Mouse (Mus musculus) hindbrain, embryonic 14.5 days (tissue): Measurements from ENCODE around the gene Hdac11. TPM values are rescaled to one million over a fixed set of nuclear protein-coding genes. Genes with fewer than 3 reads are reported as not detected.

Experiments
- ATAC-seq: fragments of 200-750 bp; cut with Nextera tagmentation; 2 replicates; pipeline ENCODE4 v1.8.0; 2017; ENCODE audit warnings: moderate number of reproducible peaks, mild to moderate bottlenecking, moderate TSS enrichment, moderate library complexity; ENCODE audit not compliant: low FRiP score
- DNase-seq: peaks from one replicate; pipeline ENCODE4 v3.0.0-alpha.2; 2015; ENCODE audit warnings: low spot score
- H3K27ac ChIP-seq: fragments of 300-500 bp; sonication (generic); 2 replicates; pipeline ENCODE4 v1.5.1; 2014; ENCODE audit warnings: mild to moderate bottlenecking, moderate library complexity
- H3K27me3 ChIP-seq: fragments of 300-500 bp; sonication (generic); 2 replicates; pipeline ENCODE4 v1.6.1; 2014; ENCODE audit warnings: mild to moderate bottlenecking, low read length, mixed read lengths; ENCODE audit not compliant: control insufficient read depth, insufficient read depth
- H3K36me3 ChIP-seq: fragments of 300-500 bp; sonication (generic); replicated peaks from 2 replicates; pipeline ENCODE4 v1.6.1; 2014; ENCODE audit not compliant: control insufficient read depth, insufficient read depth
- H3K4me1 ChIP-seq: fragments of 300-500 bp; sonication (generic); replicated peaks from 2 replicates; pipeline ENCODE4 v1.6.1; 2014; ENCODE audit warnings: antibody characterized with exemption, low read length, mixed read lengths; ENCODE audit not compliant: control insufficient read depth, insufficient read depth
- H3K4me2 ChIP-seq: fragments of 300-500 bp; sonication (generic); replicated peaks from 2 replicates; pipeline ENCODE4 v1.6.1; 2014; ENCODE audit warnings: mild to moderate bottlenecking, moderate library complexity
- H3K4me3 ChIP-seq: fragments of 300-500 bp; sonication (generic); replicated peaks from 2 replicates; pipeline ENCODE4 v1.5.1; 2014; ENCODE audit warnings: mild to moderate bottlenecking, low read length
- H3K9ac ChIP-seq: fragments of 300-500 bp; sonication (generic); 2 replicates; pipeline ENCODE4 v1.6.1; 2014
- H3K9me3 ChIP-seq: fragments of 300-500 bp; sonication (generic); 2 replicates; pipeline ENCODE4 v1.6.1; 2016; ENCODE audit warnings: low read length; ENCODE audit not compliant: control insufficient read depth
- WGBS: fragments of 180-500 bp; shearing (Covaris S2); extraction: QIAGEN DNeasy Blood & Tissue Kit; methylation state at CpG from one replicate; pipeline ENCODE4 v1.1.7; 2014; 5-methylcytosine and 5-hydroxymethylcytosine counted together
- polyA plus RNA-seq: library from polyadenylated mRNA; unstranded; fragments of >200 nt; fragmentation: Nextera tagmentation; extraction: Ambion mirVana; gene quantifications from 2 replicates; pipeline ENCODE4 v1.2.1, GENCODE M21; 2014

Hdac11 gene
- polyA plus RNA-seq, 1 experiment from 2014 or later = 42.7 TPM

DNA sequence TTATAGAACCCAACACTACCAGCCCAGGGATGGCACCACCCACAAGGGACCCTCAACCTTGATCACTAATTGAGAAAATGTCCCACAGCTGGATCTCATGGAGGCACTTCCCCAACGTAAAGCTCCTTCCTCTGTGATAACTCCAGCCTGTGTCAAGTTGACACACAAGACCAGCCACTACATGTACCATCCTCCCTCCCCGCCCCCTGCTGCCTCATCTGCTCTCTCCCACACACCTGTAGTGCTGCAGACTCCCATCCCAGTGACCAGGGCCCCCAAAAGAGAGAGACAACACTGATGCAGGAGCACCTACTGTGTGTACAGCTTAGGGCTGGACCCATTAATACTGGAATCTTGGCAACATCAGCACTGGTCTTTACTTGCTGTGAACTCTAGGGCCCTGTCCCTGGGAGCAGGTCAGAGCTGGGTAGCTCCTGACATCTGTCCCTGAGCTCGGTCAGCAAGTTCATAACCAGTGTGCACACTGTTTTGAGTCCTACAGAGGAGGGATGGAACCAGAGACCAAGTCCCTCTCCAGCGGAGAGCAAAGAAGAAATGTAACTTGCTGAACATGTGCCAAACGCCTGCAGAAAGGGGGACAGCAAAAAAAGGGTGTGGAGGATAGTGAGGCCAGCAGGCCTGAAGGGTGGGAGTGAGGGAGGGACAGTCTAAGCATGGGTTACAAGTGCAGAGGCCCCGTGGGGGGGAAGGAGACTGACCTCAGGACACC, 5.2 kb downstream of the Hdac11 start:
- Histone ChIP-seq H3K4me2 (no peak overlapping the region), H3K9me3 (no peaks in the 10 kb centered on the region)
- no peak for ATAC-seq

DNA sequence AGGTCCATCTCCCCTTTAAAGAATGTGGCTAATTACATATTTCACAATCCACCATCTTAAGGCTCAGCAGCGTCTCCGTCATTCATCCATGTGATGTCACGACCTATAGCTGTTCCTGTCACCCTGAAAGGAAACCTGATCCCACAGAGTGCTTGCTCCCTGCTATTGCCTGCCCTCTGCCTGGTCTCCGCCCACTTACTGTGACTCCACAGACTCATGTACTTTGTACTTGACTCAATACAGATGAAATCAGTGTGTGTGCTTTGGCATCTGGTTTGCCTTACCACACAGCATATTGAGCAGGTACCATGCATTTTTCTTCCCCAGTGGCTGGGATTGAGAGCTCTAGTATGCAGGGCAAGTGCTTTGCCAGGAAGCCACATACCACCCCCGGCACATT, 5.8 kb downstream of the Hdac11 start:
- Histone ChIP-seq H3K4me1 (peaks cover 36% of the 10 kb centered on the region), H3K4me3 (no peak overlapping the region), H3K27ac (no peak overlapping the region), H3K9ac (no peak overlapping the region), H3K4me2 (no peak overlapping the region), H3K9me3 (no peaks in the 10 kb centered on the region), H3K27me3 (no peaks in the 10 kb centered on the region), H3K36me3 (peaks cover 19% of the 10 kb centered on the region; the same call in 1 of the 2 replicates)
- 96% methylated on average over 5 of the region's 5 CpGs for WGBS
- DNase-seq (no peak), ATAC-seq (no peak)

More for the DNA sequence above, 5.2 kb downstream of the Hdac11 start:
- H3K4me3 ChIP-seq = no peak overlapping the region
- no peaks in the 10 kb centered on the region for H3K27me3 ChIP-seq
- peaks cover 15% of the 10 kb centered on the region; the same call in 1 of the 2 replicates for H3K36me3 ChIP-seq
- peaks cover 40% of the 10 kb centered on the region for H3K4me1 ChIP-seq
- 81% methylated on average over 6 of the region's 6 CpGs for WGBS
- no peak overlapping the region for H3K9ac ChIP-seq
- no peak overlapping the region for H3K27ac ChIP-seq
- DNase-seq = no peak

DNA sequence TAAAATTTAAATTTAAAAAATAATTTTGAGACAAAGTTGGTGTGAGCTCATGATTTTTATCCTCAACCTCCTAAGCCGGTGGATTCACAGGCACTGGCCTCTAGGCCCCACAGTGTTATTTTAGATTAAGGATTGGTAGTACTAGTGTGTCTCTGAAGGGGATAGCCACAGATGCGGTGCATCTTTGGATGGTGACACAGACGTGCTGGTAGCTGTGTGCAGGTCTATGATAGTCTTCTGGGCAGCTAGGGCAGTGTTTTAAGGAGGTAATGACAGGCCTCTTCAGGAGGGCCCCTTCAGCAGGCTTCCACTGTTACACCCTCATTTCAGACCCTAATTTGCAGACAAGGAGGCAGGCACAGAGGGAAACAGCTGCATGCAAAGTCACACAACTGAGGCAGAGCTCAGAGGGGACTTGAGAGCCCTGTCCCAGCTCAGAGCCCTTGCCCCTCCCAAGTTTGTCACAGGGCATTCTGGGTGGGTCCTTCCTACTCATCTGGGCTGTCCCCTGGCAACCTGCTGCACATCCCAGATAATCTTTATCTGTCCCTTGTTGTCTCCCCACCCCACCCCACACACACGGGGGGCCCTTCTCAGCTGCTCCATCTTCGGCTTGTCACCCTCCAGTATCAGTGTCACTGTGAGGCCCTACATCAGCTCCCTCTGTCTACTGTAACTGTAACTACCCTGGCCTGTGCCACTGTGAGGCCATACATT, 6.9 kb downstream of the Hdac11 start:
- no peaks in the 10 kb centered on the region for H3K9me3 ChIP-seq
- no peak overlapping the region for H3K27ac ChIP-seq
- no peak overlapping the region for H3K9ac ChIP-seq
- no peak overlapping the region for H3K4me2 ChIP-seq
- DNase-seq (no peak), ATAC-seq (no peak)
- H3K4me1 ChIP-seq = peaks cover 26% of the 10 kb centered on the region
- 81% methylated on average over 5 of the region's 5 CpGs for WGBS
- H3K27me3 ChIP-seq = no peaks in the 10 kb centered on the region
- no peak overlapping the region for H3K4me3 ChIP-seq
- H3K36me3 ChIP-seq = peaks cover 21% of the 10 kb centered on the region; the same call in 1 of the 2 replicates

DNA sequence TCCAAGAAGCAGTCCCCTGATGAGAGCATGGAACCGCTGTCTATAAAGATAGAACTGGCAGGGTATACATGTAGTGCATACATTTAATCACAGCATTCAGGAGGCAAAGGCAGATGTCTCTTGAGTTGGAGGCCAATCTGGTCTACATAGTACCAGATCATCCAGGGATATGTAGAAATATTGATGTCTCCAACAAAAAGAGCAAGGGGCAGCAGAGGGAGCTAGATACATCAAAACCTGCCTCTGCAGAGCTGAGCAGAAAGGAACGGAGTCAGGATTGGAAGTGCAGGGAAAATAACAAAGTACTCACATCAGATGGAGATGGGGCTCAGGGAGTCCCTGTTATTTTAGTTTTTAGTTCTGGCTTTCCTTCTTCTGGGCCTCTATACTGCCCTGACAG, 8.1 kb downstream of the Hdac11 start:
- WGBS = 56% methylated on average over 2 of the region's 2 CpGs
- no peak overlapping the region for H3K9ac ChIP-seq
- H3K27me3 ChIP-seq = no peaks in the 10 kb centered on the region
- H3K4me2 ChIP-seq = no peak overlapping the region
- no peak overlapping the region for H3K27ac ChIP-seq
- DNase-seq (no peak), ATAC-seq (no peak)
- H3K9me3 ChIP-seq = no peaks in the 10 kb centered on the region
- peaks cover 13% of the 10 kb centered on the region for H3K4me1 ChIP-seq
- H3K4me3 ChIP-seq = no peak overlapping the region
- H3K36me3 ChIP-seq = peaks cover 29% of the 10 kb centered on the region

DNA sequence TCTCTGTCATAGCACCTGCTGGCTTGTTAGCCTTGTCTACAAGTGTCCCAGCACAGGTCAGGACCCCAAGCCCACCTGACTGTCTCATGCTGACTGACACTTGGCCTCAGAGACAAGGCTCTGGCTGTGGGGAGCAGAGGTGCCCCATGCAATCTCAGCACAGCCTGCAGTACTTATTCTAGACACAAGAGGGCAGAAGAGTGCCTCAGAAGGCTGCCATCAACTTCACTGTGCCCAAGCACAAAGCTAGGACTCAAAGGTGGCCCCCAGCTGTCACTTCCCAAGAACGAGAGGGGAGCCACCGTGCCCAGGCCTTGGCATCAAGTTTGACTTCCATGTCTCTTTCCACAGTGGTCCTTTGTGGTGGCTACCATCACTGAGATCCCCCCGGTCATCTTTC, 8.7 kb downstream of the Hdac11 start:
- Histone ChIP-seq H3K36me3 (peaks cover 35% of the 10 kb centered on the region), H3K9me3 (no peaks in the 10 kb centered on the region), H3K4me2 (no peak overlapping the region), H3K27me3 (no peaks in the 10 kb centered on the region), H3K27ac (no peak overlapping the region), H3K4me3 (no peak overlapping the region), H3K9ac (no peak overlapping the region), H3K4me1 (peaks cover 8% of the 10 kb centered on the region)
- WGBS = 31% methylated on average over 3 of the region's 3 CpGs
- ATAC-seq = peak; percentile 35; the same call in 1 of the 2 replicates
- peak; percentile 87 for DNase-seq

DNA sequence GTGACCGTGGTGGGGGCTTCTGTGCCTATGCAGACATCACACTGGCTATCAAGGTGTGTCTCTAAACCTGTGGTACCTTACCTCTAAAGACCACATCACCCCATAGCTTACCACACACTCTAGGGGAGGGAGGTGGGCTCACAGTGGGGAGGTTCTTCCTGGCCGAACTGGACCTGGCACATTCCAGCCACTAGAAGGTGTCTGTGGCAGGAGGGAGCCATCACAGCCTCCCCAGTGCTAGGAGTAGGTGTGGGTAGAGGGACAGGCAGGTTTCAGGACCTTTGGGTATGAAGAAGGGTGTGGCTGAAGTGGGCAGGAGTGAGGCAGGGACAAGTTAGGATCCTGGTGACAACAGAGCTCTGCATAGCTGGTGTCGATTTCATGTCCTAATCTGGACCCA, 11.4 kb downstream of the Hdac11 start:
- Histone ChIP-seq H3K4me2 (no peak overlapping the region), H3K4me3 (no peak overlapping the region), H3K4me1 (no peaks in the 10 kb centered on the region), H3K9ac (no peak overlapping the region), H3K27ac (no peak overlapping the region), H3K36me3 (peaks cover 61% of the 10 kb centered on the region), H3K27me3 (no peaks in the 10 kb centered on the region), H3K9me3 (no peaks in the 10 kb centered on the region)
- WGBS = 74% methylated on average over 3 of the region's 3 CpGs
- DNase-seq (no peak), ATAC-seq (no peak)

DNA sequence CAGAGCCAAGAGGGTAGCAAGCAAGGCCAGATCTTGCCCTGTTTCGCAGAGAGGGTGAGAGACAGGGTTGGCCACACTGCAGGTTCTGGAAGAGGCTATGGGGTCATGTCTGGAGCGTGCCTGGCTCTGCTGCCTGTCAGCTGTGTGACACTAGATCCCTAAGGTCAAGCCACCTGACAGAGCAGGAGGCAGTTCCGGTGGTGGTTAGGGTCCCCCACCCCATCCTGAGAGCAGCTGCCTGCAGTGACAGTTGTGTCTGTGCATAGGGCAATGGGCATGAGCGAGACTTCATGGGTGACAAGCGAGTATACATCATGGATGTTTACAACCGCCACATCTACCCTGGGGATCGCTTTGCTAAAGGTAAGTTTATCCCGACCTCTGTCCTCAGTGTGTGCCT, 12.7 kb downstream of the Hdac11 start:
- no peaks in the 10 kb centered on the region for H3K4me1 ChIP-seq
- no peak overlapping the region for H3K9ac ChIP-seq
- ATAC-seq = no peak
- no peak overlapping the region for H3K4me3 ChIP-seq
- H3K4me2 ChIP-seq = no peak overlapping the region
- 94% methylated on average over 8 of the region's 8 CpGs for WGBS
- H3K27ac ChIP-seq = no peak overlapping the region
- H3K27me3 ChIP-seq = no peaks in the 10 kb centered on the region
- no peak for DNase-seq
- peaks cover 72% of the 10 kb centered on the region for H3K36me3 ChIP-seq
- H3K9me3 ChIP-seq = no peaks in the 10 kb centered on the region

DNA sequence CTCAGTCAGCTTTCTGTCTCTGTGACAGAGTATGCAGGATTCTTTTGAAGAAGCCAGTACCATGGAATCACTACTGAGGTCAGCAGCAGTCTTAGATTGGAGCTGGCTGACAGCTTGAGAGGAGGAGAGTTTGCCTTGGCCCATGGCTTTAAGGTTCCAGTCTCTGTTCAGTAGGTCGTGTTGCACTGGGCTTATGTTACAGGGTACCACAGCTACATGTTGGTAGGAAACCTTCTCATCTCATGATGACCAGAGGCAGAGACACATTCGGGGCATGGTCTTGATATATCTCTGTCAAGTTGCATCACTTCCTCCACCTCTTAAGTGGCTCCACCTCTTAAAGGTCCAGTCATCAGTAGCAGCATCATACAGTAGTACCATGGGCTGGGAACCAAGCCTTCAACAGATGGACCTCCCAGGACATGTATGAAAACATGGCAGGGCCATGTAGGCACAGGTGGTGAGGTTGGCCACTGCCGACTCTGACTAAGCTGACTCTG, 15.0 kb downstream of the Hdac11 start:
- ATAC-seq (no peak), DNase-seq (no peak)
- H3K4me1 ChIP-seq = no peaks in the 10 kb centered on the region
- H3K36me3 ChIP-seq = peaks cover 66% of the 10 kb centered on the region
- H3K9me3 ChIP-seq = no peaks in the 10 kb centered on the region
- no peak overlapping the region for H3K4me3 ChIP-seq
- H3K9ac ChIP-seq = no peak overlapping the region
- no peaks in the 10 kb centered on the region for H3K27me3 ChIP-seq
- WGBS = 82% methylated on average over 3 of the region's 3 CpGs
- no peak overlapping the region for H3K27ac ChIP-seq
- H3K4me2 ChIP-seq = no peak overlapping the region

DNA sequence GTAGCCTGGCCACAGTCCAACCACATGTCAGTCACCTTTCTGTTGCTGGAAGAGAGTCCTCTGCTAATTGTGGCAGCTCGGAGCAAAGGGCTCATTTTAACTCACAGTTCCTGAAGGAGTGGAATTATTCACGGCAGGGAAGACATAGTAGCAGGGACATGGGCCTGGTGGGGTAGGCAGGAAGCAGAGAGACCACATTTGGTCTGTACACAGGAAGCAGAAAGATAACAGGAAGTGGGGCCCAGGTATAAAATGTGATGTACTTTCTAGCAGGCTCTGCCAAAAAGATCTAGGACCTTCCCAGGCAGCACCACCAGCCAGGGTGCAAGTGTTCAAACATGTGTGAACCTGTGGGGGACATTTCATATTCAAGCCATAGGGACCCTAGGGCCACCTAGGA, 15.9 kb downstream of the Hdac11 start:
- WGBS = 75% methylated on average over 2 of the region's 2 CpGs
- ATAC-seq = no peak
- Histone ChIP-seq H3K27me3 (no peaks in the 10 kb centered on the region), H3K4me1 (no peaks in the 10 kb centered on the region), H3K27ac (no peak overlapping the region), H3K9ac (no peak overlapping the region), H3K36me3 (peaks cover 59% of the 10 kb centered on the region), H3K9me3 (no peaks in the 10 kb centered on the region), H3K4me2 (no peak overlapping the region), H3K4me3 (no peak overlapping the region)
- no peak for DNase-seq
